Mouse (Mus musculus) embryonic fibroblast, embryonic 13.5 days (primary cell): ENCODE data around the gene Mlxipl.

Source experiments
- CTCF ChIP-seq: IDR thresholded peaks from 2 replicates; pipeline ENCODE4 v1.5.1; 2011; ENCODE audit warnings: mild to moderate bottlenecking, control low read depth, low read length, moderate library complexity, borderline replicate concordance; ENCODE audit not compliant: insufficient read depth
- POLR2A ChIP-seq: IDR thresholded peaks from 2 replicates; pipeline ENCODE4 v1.6.1; 2011; ENCODE audit warnings: low read depth, mild to moderate bottlenecking, control low read depth, low read length, moderate library complexity

DNA sequence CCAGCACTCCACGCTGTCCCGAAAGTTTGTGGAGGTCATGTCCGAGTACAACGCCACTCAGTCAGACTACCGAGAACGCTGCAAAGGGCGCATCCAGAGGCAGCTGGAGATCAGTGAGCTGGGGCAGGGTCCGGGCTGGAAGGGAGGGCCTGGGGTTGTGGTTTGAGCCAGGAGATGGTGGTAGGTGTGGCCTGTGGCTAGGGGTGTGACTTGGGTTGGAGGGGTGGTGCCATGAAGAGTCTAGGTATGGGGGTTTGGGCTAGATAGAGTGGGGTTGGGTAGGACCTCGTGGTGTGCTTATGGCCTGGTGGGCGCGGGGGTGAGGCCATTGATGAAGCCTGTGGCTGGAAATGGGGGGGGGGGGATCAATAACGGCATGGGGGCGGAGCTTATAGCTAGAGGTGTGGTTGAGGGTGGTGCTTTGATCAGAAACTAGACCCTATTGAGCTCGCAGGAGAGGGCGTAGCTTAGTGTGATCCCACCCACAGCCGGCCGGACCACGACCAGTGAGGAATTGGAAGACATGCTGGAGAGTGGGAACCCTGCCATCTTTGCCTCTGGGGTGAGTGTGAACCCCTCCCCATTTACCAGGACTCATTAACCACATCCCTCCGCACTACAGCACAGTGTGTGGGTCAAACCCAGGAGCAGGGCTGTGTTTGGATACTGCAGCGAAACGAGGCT, 47.4 kb upstream of the Mlxipl start:
- TF ChIP-seq CTCF (no peak), POLR2A (no peak)
